Mouse (Mus musculus) hindbrain, postnatal 0 days (tissue): ENCODE measurements around the gene Atp8a1. TPM values are rescaled to one million over a fixed set of nuclear protein-coding genes. Genes with fewer than 3 reads are reported as not detected.
A peak's percentile ranks its signal among the peaks of the same experiment; 100 is the strongest.

Experiments used
- ATAC-seq: fragments of 200-750 bp; cut with Nextera tagmentation; 2 replicates; pipeline ENCODE4 v1.8.0; 2017; ENCODE audit warnings: mild to moderate bottlenecking, moderate TSS enrichment, moderate library complexity
- DNase-seq: peaks from one replicate; pipeline ENCODE4 v3.0.0-alpha.2; 2015; ENCODE audit warnings: low spot score
- H3K27ac ChIP-seq: fragments of 300-500 bp; sonication (generic); 2 replicates; pipeline ENCODE4 v1.5.1; 2014; ENCODE audit warnings: mild to moderate bottlenecking
- H3K27me3 ChIP-seq: fragments of 300-500 bp; sonication (generic); 2 replicates; pipeline ENCODE4 v1.6.1; 2014; ENCODE audit warnings: low read length, mixed read lengths; ENCODE audit not compliant: insufficient read depth
- H3K36me3 ChIP-seq: fragments of 300-500 bp; sonication (generic); 2 replicates; pipeline ENCODE4 v1.6.1; 2014; ENCODE audit warnings: low read length, mixed read lengths; ENCODE audit not compliant: insufficient read depth
- H3K4me1 ChIP-seq: fragments of 300-500 bp; sonication (generic); 2 replicates; pipeline ENCODE4 v1.6.1; 2014; ENCODE audit warnings: antibody characterized with exemption, low read length, mixed read lengths; ENCODE audit not compliant: insufficient read depth
- H3K4me2 ChIP-seq: fragments of 300-500 bp; sonication (generic); 2 replicates; pipeline ENCODE4 v1.6.1; 2014; ENCODE audit warnings: low read depth, mild to moderate bottlenecking, low read length, moderate library complexity, mixed read lengths
- H3K4me3 ChIP-seq: fragments of 300-500 bp; sonication (generic); 2 replicates; pipeline ENCODE4 v1.5.1; 2014; ENCODE audit warnings: low read length
- H3K9ac ChIP-seq: fragments of 300-500 bp; sonication (generic); replicated peaks from 2 replicates; pipeline ENCODE4 v1.6.1; 2014; ENCODE audit warnings: mild to moderate bottlenecking, low read length, moderate library complexity, mixed read lengths
- H3K9me3 ChIP-seq: fragments of 300-500 bp; sonication (generic); 2 replicates; pipeline ENCODE4 v1.6.1; 2016; ENCODE audit warnings: low read length, mixed read lengths
- CTCF ChIP-seq: IDR thresholded peaks from 2 replicates; pipeline ENCODE4 v1.5.1; 2016; ENCODE audit warnings: antibody characterized with exemption, control low read depth, low read depth
- WGBS: fragments of 180-500 bp; shearing (Covaris S2); extraction: QIAGEN DNeasy Blood & Tissue Kit; methylation state at CpG from one replicate; pipeline ENCODE4 v1.1.7; 2014; 5-methylcytosine and 5-hydroxymethylcytosine counted together
- polyA plus RNA-seq: library from polyadenylated mRNA; unstranded; fragments of >200 nt; fragmentation: Nextera tagmentation; extraction: Ambion mirVana; gene quantifications from 2 replicates; pipeline ENCODE4 v1.2.1, GENCODE M21; 2015
- total RNA-seq: library from RNA; depleted of rRNA; stranded (reverse); fragments of >200 nt; gene quantifications from 2 replicates; pipeline ENCODE4 v1.2.3, GENCODE M21; 2014

Gene Atp8a1
- total and polyA plus RNA-seq, 2 experiments from 2014 or later = 41.1 to 78.2 TPM

DNA sequence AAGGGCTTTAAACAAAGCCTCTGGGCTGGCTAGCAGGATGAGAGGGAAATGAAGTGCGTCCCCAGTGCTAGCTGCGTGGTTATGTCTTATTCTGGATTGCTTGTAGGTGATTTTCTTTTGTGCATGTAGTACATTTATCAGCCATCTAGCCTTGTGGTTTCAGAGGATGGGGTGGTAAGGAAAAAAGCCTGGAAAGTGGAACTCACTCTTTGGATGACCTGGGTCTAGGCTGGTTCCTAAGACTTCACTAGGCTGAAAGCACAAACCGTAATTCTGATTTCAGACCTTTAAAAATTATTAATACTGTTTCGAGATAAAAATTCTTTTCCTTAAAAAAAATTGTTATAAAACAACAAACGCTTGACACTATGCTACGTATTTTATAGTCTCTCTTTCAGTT lies 217.4 kb downstream of the Atp8a1 start:
- no peak overlapping the region for H3K4me2 ChIP-seq

DNA sequence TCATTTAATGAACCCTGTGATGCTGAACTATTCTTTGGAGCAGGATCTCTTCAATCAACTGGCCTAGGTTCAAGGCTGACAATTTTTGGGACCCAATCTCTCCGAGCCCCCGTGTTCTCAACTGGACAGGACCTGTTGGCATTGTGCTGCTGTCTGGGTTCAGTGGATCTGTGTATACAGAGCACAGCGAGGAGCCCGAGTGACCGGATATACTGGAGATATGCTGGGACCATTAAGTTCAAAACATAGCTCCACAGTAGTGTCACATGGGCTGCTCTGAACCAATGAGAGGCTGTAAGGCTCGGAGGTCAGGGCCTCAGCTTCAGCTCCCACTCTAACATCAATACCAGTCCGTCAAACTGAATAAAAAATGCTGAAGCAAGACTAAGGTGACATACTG lies 217.8 kb downstream of the Atp8a1 start:
- Histone ChIP-seq H3K27me3 (no peaks in the 10 kb centered on the region), H3K9ac (no peak overlapping the region), H3K9me3 (no peaks in the 10 kb centered on the region), H3K4me3 (no peak overlapping the region), H3K4me1 (0 out of 2 replicates have a peak, but pooled peaks cover 5% of the 10 kb centered on the region), H3K36me3 (no peaks in the 10 kb centered on the region), H3K4me2 (no peak overlapping the region), H3K27ac (no peak overlapping the region)
- TF ChIP-seq CTCF = no peak
- 69% methylated on average over 7 of the region's 7 CpGs for WGBS
- no peak for DNase-seq
- ATAC-seq = no peak

More for the DNA sequence above, 217.4 kb downstream of the Atp8a1 start:
- H3K36me3 ChIP-seq = no peaks in the 10 kb centered on the region
- no peaks in the 10 kb centered on the region for H3K27me3 ChIP-seq
- TF ChIP-seq CTCF = no peak
- 0 out of 2 replicates have a peak, but pooled peaks cover 5% of the 10 kb centered on the region for H3K4me1 ChIP-seq
- H3K27ac ChIP-seq = no peak overlapping the region
- no peaks in the 10 kb centered on the region for H3K9me3 ChIP-seq
- WGBS = 84% methylated on average over 6 of the region's 6 CpGs
- no peak for DNase-seq
- no peak overlapping the region for H3K4me3 ChIP-seq
- H3K9ac ChIP-seq = no peak overlapping the region
- ATAC-seq = no peak

DNA sequence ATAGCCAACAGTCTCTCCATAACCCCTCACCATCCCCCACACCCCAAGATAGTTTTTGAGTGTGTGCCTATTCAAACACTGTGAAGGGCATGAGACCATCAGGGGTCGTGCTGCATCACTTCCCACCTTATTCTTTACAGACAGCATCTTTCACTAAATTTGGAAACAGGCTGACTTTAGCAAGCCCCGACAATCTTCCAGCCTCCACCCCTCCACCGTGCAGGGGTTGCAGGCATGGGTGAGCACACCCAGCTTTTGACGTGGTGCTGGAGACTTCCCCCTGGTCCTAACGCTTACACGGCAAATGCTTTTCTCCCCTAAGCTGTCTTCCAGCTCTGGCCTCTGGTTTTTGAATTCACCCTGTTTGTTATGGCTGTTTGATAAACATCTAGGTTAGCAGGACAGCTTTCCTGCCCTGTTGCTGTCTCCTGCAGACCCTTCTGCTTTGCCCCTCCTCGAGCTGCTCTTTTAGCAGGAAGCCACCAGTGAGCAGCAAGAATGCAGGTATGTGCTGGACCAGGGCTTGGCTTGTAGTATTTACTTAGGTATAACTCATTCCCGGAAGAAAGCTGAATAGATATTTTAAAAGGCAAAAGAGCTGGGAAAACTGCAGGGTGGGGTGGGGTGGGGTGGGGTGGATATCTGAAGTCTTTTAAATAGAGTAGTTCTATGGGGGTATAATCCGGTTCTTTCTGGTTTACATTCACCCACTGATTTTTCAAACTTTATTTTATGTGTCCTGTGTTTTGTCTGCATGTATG lies 218.9 kb downstream of the Atp8a1 start:
- H3K9me3 ChIP-seq = no peaks in the 10 kb centered on the region
- no peak overlapping the region for H3K9ac ChIP-seq
- DNase-seq (no peak), ATAC-seq (no peak)
- H3K27ac ChIP-seq = no peak overlapping the region
- no peaks in the 10 kb centered on the region for H3K27me3 ChIP-seq
- H3K4me3 ChIP-seq = no peak overlapping the region
- no peak for TF ChIP-seq CTCF
- no peak overlapping the region for H3K4me2 ChIP-seq
- WGBS = 66% methylated on average over 9 of the region's 9 CpGs
- no peaks in the 10 kb centered on the region for H3K4me1 ChIP-seq
- no peaks in the 10 kb centered on the region for H3K36me3 ChIP-seq

DNA sequence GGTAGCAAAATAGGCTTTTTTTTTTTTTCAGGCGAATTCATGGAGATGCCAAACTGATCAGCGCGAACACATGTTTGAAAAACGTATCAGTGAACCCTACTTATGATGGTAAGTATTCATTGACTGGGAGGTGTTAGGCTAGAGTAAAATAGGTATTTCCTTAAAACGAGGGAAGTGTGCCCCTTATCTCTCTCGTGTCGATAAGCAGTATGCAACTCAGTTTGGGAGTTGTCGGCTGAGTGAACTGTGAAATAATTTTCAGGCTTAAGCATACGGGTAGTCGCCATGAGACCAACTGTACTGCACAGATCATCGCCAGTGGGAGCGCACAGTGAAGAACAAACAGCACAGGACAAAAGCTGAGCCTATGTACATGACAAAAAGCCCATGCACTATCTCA lies 226.0 kb downstream of the Atp8a1 start:
- Histone ChIP-seq H3K4me3 (no peak overlapping the region), H3K4me1 (no peaks in the 10 kb centered on the region), H3K9me3 (no peaks in the 10 kb centered on the region), H3K27ac (no peak overlapping the region), H3K9ac (no peak overlapping the region), H3K27me3 (no peaks in the 10 kb centered on the region), H3K4me2 (no peak overlapping the region), H3K36me3 (peaks cover 5% of the 10 kb centered on the region; the same call in 1 of the 2 replicates)
- ATAC-seq (no peak), DNase-seq (no peak)
- 88% methylated on average over 12 of the region's 12 CpGs for WGBS
- TF ChIP-seq CTCF = no peak

DNA sequence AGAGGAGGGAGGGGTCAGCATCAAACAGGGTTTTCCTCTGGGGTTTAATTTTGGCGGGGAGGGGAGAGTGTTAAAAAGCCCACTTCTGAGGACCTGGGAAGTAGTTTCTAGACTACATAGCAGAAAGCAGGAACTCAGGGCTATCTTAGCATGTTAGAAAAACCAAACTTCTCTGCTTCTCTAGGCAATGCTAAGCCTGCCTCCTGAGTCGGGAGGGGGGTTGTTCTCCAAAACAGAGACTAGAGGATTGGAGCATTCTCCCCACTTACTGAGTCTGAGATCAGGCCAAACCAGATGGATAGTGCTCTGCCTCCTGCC lies 237.8 kb downstream of the Atp8a1 start:
- Histone ChIP-seq H3K9me3 (no peaks in the 10 kb centered on the region), H3K4me2 (no peak overlapping the region), H3K27ac (no peak overlapping the region), H3K4me3 (no peak overlapping the region), H3K9ac (no peak overlapping the region), H3K27me3 (peaks cover 47% of the 10 kb centered on the region), H3K4me1 (0 out of 2 replicates have a peak, but pooled peaks cover 7% of the 10 kb centered on the region), H3K36me3 (no peaks in the 10 kb centered on the region)
- ATAC-seq (no peak), DNase-seq (no peak)
- WGBS = 15% methylated on average over 2 of the region's 2 CpGs
- no peak for TF ChIP-seq CTCF

DNA sequence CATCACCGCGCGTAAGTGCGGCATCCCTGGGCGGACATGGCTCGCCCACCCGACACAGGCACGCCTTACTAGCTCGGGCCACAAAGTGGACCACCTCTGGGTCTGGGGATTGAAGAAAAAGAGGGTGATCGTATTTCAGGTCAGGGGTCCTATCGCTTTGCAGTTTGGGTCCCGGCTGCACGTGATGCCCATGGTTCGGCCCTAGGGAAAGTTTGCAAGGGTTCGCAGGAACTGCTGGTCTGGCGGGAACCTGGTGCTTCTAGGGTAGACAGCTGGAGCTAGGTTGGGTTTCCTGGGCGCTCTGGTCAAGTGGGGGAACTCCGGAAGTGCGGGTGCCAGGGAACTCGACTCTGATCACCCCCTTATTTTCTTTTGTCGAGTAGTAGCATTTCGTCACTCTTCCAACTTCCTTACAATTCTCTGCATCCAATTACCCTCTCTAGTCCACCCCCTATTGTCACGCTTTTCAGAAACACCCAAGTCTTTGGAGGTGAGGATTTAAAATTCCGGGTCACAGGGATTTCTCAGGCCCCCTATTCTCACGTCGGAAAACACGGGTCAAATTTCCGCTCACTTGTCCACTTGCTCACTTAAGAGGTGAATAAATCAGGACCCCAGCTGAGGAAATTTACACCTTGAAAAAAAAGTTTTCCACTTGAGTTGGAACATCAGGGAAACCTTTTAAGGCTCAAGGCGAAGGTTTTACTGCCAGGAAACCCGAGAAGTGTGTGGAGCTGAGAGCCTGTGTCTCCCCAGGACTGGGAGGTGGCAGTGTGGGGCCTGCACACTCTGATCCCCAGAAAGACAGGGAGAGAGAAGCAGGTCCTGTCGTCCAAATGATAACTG lies 238.3 kb downstream of the Atp8a1 start:
- no peak for DNase-seq
- no peak for TF ChIP-seq CTCF
- Histone ChIP-seq H3K9ac (no peak overlapping the region; the same call in 1 of the 2 replicates), H3K4me1 (0 out of 2 replicates have a peak, but pooled peaks cover 7% of the 10 kb centered on the region), H3K4me2 (peak overlapping the region; percentile 64), H3K27me3 (peaks cover 47% of the 10 kb centered on the region), H3K9me3 (no peaks in the 10 kb centered on the region), H3K36me3 (no peaks in the 10 kb centered on the region), H3K27ac (no peak overlapping the region), H3K4me3 (peak overlapping the region; percentile 42)
- 8% methylated on average over 31 of the region's 31 CpGs for WGBS
- peak; percentile 15; the same call in 1 of the 2 replicates for ATAC-seq
